ENCODE assay signal across 25 mouse cellular contexts in the genomic region with DNA sequence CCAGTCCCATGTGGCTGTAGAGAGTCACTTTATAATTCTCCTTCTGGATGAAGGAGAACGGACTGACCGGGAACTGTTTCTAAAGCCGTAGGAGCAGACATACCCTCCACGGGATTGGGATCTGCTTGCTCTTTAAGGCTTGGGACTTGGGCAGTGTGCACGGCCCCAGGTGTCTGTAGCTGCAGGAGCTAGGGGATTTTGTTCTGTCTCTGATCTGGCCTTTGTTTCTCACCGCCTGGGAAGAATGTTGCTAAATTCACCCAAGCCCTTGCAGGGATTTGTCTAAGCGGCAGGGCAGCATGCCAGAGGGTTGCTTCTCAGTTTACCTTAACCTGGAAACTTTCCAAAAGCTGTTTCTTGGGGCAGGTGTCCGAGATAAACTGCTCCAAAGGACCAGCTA. TPM values are rescaled to one million over a fixed set of nuclear protein-coding genes. Genes with fewer than 3 reads are reported as not detected.
A peak's percentile ranks its signal among the peaks of the same experiment; 100 is the strongest.
DNase-seq lines count a peak whose midpoint lies in the region; ATAC-seq and TF ChIP-seq lines count a peak whose summit lies in the region.
"Had no signal": no experiment of that assay in that cellular context is flagged by ENCODE, and none has a peak within 500 bp of the region (broad histone marks: within the 10 kb centered on the region; RNA-seq: fewer than 3 reads in every experiment).

No protein-coding gene starts in this region.

- no peak overlapping the region for H3K4me2 ChIP-seq in limb, embryonic 12.5 days
- no peak overlapping the region for H3K4me2 ChIP-seq in embryonic facial prominence, embryonic 14.5 days (ENCODE audit: low read depth, low read length)
- H3K4me2 ChIP-seq in neural tube, embryonic 15.5 days: no peak overlapping the region
- H3K4me2 ChIP-seq: embryonic facial prominence, embryonic 12.5 days; forebrain, embryonic 13.5 days; heart, embryonic 12.5 days; heart, embryonic 15.5 days; hindbrain, embryonic 14.5 days had no signal

- no peaks in the 10 kb centered on the region for H3K27me3 ChIP-seq in limb, embryonic 12.5 days
- H3K27me3 ChIP-seq in limb, embryonic 10.5 days (ENCODE audit: low read depth, poor library complexity, severe bottlenecking): no peaks in the 10 kb centered on the region
- no peaks in the 10 kb centered on the region for H3K27me3 ChIP-seq in spleen, adult 2 months (ENCODE audit: control insufficient read depth, insufficient read depth, low read length)
- H3K27me3 ChIP-seq in embryonic facial prominence, embryonic 14.5 days (replicated peaks; ENCODE audit: control insufficient read depth, insufficient read depth, low read length): no peaks in the 10 kb centered on the region
- no peaks in the 10 kb centered on the region for H3K27me3 ChIP-seq in neural tube, embryonic 15.5 days (replicated peaks)
- H3K27me3 ChIP-seq: embryonic facial prominence, embryonic 12.5 days; forebrain, embryonic 13.5 days; heart, embryonic 12.5 days; heart, embryonic 15.5 days had no signal

- H3K36me3 ChIP-seq in limb, embryonic 12.5 days: peaks cover 11% of the 10 kb centered on the region; the same call in 1 of the 2 replicates
- H3K36me3 ChIP-seq in limb, embryonic 10.5 days: no peaks in the 10 kb centered on the region
- H3K36me3 ChIP-seq in spleen, adult 2 months (ENCODE audit: control insufficient read depth, insufficient read depth, low read length): no peaks in the 10 kb centered on the region
- peaks cover 30% of the 10 kb centered on the region for H3K36me3 ChIP-seq in embryonic facial prominence, embryonic 14.5 days (ENCODE audit: control insufficient read depth, insufficient read depth, low read length)
- no peaks in the 10 kb centered on the region for H3K36me3 ChIP-seq in neural tube, embryonic 15.5 days
- H3K36me3 ChIP-seq: heart, embryonic 15.5 days had no signal

- H3K4me1 ChIP-seq in limb, embryonic 12.5 days (replicated peaks): peaks cover 5% of the 10 kb centered on the region; the same call in 1 of the 2 replicates
- no peaks in the 10 kb centered on the region for H3K4me1 ChIP-seq in limb, embryonic 10.5 days
- peaks cover 7% of the 10 kb centered on the region; the same call in 1 of the 2 replicates for H3K4me1 ChIP-seq in spleen, adult 2 months (ENCODE audit: control insufficient read depth, insufficient read depth, insufficient read length)
- no peaks in the 10 kb centered on the region for H3K4me1 ChIP-seq in embryonic facial prominence, embryonic 14.5 days (ENCODE audit: control insufficient read depth, insufficient read depth, low read length)
- no peaks in the 10 kb centered on the region for H3K4me1 ChIP-seq in neural tube, embryonic 15.5 days
- H3K4me1 ChIP-seq: forebrain, embryonic 13.5 days; heart, embryonic 15.5 days had no signal

- 0 out of 2 replicates have a peak overlapping the region, but pooled peaks have one; percentile 17 for H3K27ac ChIP-seq in limb, embryonic 12.5 days
- H3K27ac ChIP-seq in limb, embryonic 10.5 days: no peak overlapping the region; the same call in 1 of the 2 replicates
- peak overlapping the region; percentile 58 for H3K27ac ChIP-seq in spleen, adult 2 months (ENCODE audit: insufficient read depth, low read length)
- H3K27ac ChIP-seq in embryonic facial prominence, embryonic 14.5 days (replicated peaks; ENCODE audit: low read depth, low read length): no peak overlapping the region; the same call in 1 of the 2 replicates
- H3K27ac ChIP-seq in neural tube, embryonic 15.5 days (replicated peaks): no peak overlapping the region
- H3K27ac ChIP-seq: embryonic facial prominence, embryonic 12.5 days; forebrain, embryonic 10.5 days; forebrain, embryonic 13.5 days; heart, embryonic 15.5 days; hindbrain, embryonic 10.5 days; hindbrain, embryonic 14.5 days; hindbrain, postnatal 0 days had no signal

- WGBS in limb, embryonic 12.5 days: 68% methylated on average over 8 of the region's 8 CpGs
- 83% methylated on average over 8 of the region's 8 CpGs for WGBS in limb, embryonic 10.5 days
- 90% methylated on average over 8 of the region's 8 CpGs for WGBS in spleen, adult 2 months
- WGBS in embryonic facial prominence, embryonic 14.5 days: 51% methylated on average over 8 of the region's 8 CpGs
- WGBS in neural tube, embryonic 15.5 days: 84% methylated on average over 8 of the region's 8 CpGs

- no peak for TF ChIP-seq CTCF in spleen, adult 2 months (IDR thresholded peaks at IDR 0.05; ENCODE audit: extremely low read depth, insufficient read depth, insufficient read length, insufficient replicate concordance)

- no peak overlapping the region for H3K4me3 ChIP-seq in limb, embryonic 12.5 days (replicated peaks)
- H3K4me3 ChIP-seq in limb, embryonic 10.5 days: no peak overlapping the region
- no peak overlapping the region for H3K4me3 ChIP-seq in spleen, adult 2 months (ENCODE audit: extremely low read depth, insufficient read depth, insufficient read length)
- no peak overlapping the region for H3K4me3 ChIP-seq in embryonic facial prominence, embryonic 14.5 days (ENCODE audit: low read depth, low read length)
- H3K4me3 ChIP-seq in neural tube, embryonic 15.5 days (replicated peaks): no peak overlapping the region
- H3K4me3 ChIP-seq: embryonic facial prominence, embryonic 12.5 days; forebrain, embryonic 10.5 days; forebrain, embryonic 13.5 days; heart, embryonic 12.5 days; heart, embryonic 15.5 days; hindbrain, embryonic 10.5 days had no signal

- no peak for DNase-seq in limb, embryonic 10.5 days (ENCODE audit: low spot score)
- DNase-seq in spleen, adult 2 months (ENCODE audit: low read depth in 1 of 2, low spot score in 2 of 2): no peak
- no peak for DNase-seq in spleen, postnatal 14 days (ENCODE audit: low spot score in 2 of 2)
- DNase-seq in embryonic facial prominence, embryonic 14.5 days (ENCODE audit: low spot score): no peak
- DNase-seq: adrenal gland, postnatal 10 days; adrenal gland, postnatal 36 days; cerebellum, adult 18-20 months; cerebellum, adult 9-10 months; gastrocnemius, postnatal 10 days; gastrocnemius, postnatal 36 days; heart, postnatal 10 days; heart, postnatal 36 days had no signal

- no peaks in the 10 kb centered on the region for H3K9me3 ChIP-seq in limb, embryonic 12.5 days
- H3K9me3 ChIP-seq in limb, embryonic 10.5 days (replicated peaks): no peaks in the 10 kb centered on the region
- no peaks in the 10 kb centered on the region for H3K9me3 ChIP-seq in embryonic facial prominence, embryonic 14.5 days (ENCODE audit: control insufficient read depth, low read length)
- no peaks in the 10 kb centered on the region for H3K9me3 ChIP-seq in neural tube, embryonic 15.5 days (replicated peaks)
- H3K9me3 ChIP-seq: embryonic facial prominence, embryonic 12.5 days; forebrain, embryonic 10.5 days; forebrain, embryonic 13.5 days; heart, embryonic 12.5 days; heart, embryonic 15.5 days; hindbrain, embryonic 10.5 days had no signal

- TF ChIP-seq POLR2A in spleen, adult 2 months (IDR thresholded peaks at IDR 0.05; ENCODE audit: low read depth, low read length): no peak

- ATAC-seq in limb, embryonic 12.5 days (ENCODE audit: insufficient number of reproducible peaks, insufficient read depth, low FRiP score, low TSS enrichment, low read depth): no peak
- peak; percentile 69; the same call in 1 of the 2 replicates for ATAC-seq in embryonic facial prominence, embryonic 14.5 days (ENCODE audit: low read depth)
- ATAC-seq in neural tube, embryonic 15.5 days (ENCODE audit: low FRiP score): no peak
- ATAC-seq: CD4-positive, CD25-positive, alpha-beta regulatory T cell, adult 4 months; forebrain, embryonic 13.5 days; forebrain, embryonic 16.5 days; hindbrain, postnatal 0 days; inflammation-experienced regulatory T-cells, adult 6 months had no signal

- no peak overlapping the region for H3K9ac ChIP-seq in limb, embryonic 12.5 days (replicated peaks)
- no peak overlapping the region for H3K9ac ChIP-seq in embryonic facial prominence, embryonic 14.5 days (ENCODE audit: low read depth, low read length)
- H3K9ac ChIP-seq in neural tube, embryonic 15.5 days (replicated peaks): no peak overlapping the region
- H3K9ac ChIP-seq: embryonic facial prominence, embryonic 12.5 days; forebrain, embryonic 13.5 days; heart, embryonic 12.5 days; heart, embryonic 15.5 days; hindbrain, embryonic 14.5 days had no signal

RNA-seq across cellular contexts. Expression of a gene that starts 32.8 kb away (rescaled TPM):
- 65.5 and 71.0 TPM in 2 replicates for polyA plus RNA-seq in limb, embryonic 12.5 days (2016; fragmentation: Nextera tagmentation; extraction: Ambion mirVana)
- polyA plus RNA-seq in limb, embryonic 10.5 days (2016; fragmentation: Nextera tagmentation; extraction: Ambion mirVana): 22.5 and 33.2 TPM in 2 replicates
- 68.0 and 68.5 TPM in 2 replicates for polyA plus RNA-seq in spleen, adult 2 months (2012; rRNA removed)
- 241 and 245 TPM in 2 replicates for polyA plus RNA-seq in embryonic facial prominence, embryonic 14.5 days (2014; fragmentation: Nextera tagmentation; extraction: Ambion mirVana)
- 112 and 130 TPM in 2 replicates for polyA plus RNA-seq in neural tube, embryonic 15.5 days (2015; fragmentation: Nextera tagmentation; extraction: Ambion mirVana)

Comparison
In these comparisons a context has a peak if more than half of its experiments do, and no peak if none do; other contexts are left out.
1. H3K27ac ChIP-seq: peak in limb, embryonic 12.5 days (single experiment) and spleen, adult 2 months (single experiment); none in limb, embryonic 10.5 days (single experiment), embryonic facial prominence, embryonic 14.5 days (single experiment) and neural tube, embryonic 15.5 days (single experiment).